Mouse (Mus musculus) forebrain, embryonic 10.5 days (tissue): ENCODE results near the gene Camk2d. TPM values are rescaled to one million over a fixed set of nuclear protein-coding genes. Genes with fewer than 3 reads are reported as not detected.

Experiments used
- DNase-seq: peaks from one replicate; pipeline ENCODE4 v3.0.0-alpha.2; 2017; ENCODE audit warnings: low spot score; ENCODE audit errors: extremely low spot score
- H3K27ac ChIP-seq: fragments of 300-500 bp; sonication (generic); 2 replicates; pipeline ENCODE4 v1.5.1; 2016; ENCODE audit warnings: mild to moderate bottlenecking
- H3K27me3 ChIP-seq: fragments of 300-500 bp; sonication (generic); 2 replicates; pipeline ENCODE4 v1.6.1; 2016; ENCODE audit warnings: mild to moderate bottlenecking; ENCODE audit not compliant: poor library complexity, severe bottlenecking
- H3K36me3 ChIP-seq: fragments of 300-500 bp; sonication (generic); replicated peaks from 2 replicates; pipeline ENCODE4 v1.6.1; 2016; ENCODE audit warnings: mild to moderate bottlenecking, moderate library complexity
- H3K4me1 ChIP-seq: fragments of 300-500 bp; sonication (generic); 2 replicates; pipeline ENCODE4 v1.6.1; 2016
- H3K4me3 ChIP-seq: fragments of 300-500 bp; sonication (generic); 2 replicates; pipeline ENCODE4 v1.5.1; 2016; ENCODE audit warnings: mild to moderate bottlenecking, moderate library complexity
- H3K9me3 ChIP-seq: fragments of 300-500 bp; sonication (generic); 2 replicates; pipeline ENCODE4 v1.6.1; 2016; ENCODE audit warnings: mild to moderate bottlenecking, moderate library complexity
- WGBS: fragments of 180-500 bp; shearing (Covaris S2); methylation state at CpG from one replicate; pipeline ENCODE4 v1.1.7; 2016; 5-methylcytosine and 5-hydroxymethylcytosine counted together
- polyA plus RNA-seq: library from polyadenylated mRNA; unstranded; fragments of >200 nt; fragmentation: Nextera tagmentation; extraction: Ambion mirVana; gene quantifications from 2 replicates; pipeline ENCODE4 v1.2.1, GENCODE M21; 2016

The Camk2d gene
- polyA plus RNA-seq, 1 experiment from 2014 or later = 10.3 TPM

DNA sequence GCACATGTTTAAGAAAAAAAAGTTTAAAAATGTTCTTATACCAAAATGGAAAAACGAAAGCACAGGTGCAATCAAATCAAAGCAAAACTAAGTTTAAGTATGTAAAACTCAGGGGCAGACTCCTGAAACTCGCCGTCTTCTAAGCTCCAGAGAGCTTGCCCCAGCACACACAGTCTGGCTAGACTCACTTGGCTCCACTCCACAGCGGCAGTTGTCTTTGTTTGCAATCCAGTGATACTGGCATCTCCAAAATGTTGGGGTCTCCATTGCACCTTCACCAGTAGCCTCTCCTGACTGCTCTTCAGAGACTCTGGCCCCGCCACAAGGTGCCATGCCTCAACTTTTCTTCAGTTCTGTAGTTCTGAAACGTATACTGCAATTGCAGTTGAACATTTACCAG, 24.1 kb downstream of the Camk2d start:
- no peaks in the 10 kb centered on the region for H3K4me1 ChIP-seq
- H3K27me3 ChIP-seq = no peaks in the 10 kb centered on the region
- 92% methylated on average over 6 of the region's 6 CpGs for WGBS
- peaks cover 3% of the 10 kb centered on the region; the same call in 1 of the 2 replicates for H3K36me3 ChIP-seq
- no peak overlapping the region for H3K4me3 ChIP-seq
- DNase-seq = no peak
- H3K9me3 ChIP-seq = no peaks in the 10 kb centered on the region; the same call in 1 of the 2 replicates
- H3K27ac ChIP-seq = no peak overlapping the region

DNA sequence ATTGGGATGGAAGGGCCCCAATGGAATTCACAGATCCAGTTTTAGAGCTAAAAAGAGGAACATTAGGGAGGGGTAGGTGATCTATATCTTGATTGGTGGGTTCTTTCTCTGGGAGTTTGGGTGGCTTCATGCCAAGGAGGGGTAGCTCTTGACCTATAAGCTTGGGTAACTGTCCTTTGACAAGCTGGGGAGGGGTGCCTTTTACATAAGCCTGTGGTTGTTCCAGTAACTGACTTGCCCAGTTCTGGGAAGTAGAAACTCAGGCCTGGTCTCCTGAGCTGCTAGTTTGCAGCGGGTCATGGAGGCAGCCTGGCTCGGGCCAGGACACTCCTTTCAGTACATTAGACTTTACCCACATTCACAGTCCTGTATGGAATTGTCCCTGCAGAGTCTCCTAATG, 26.4 kb downstream of the Camk2d start:
- Histone ChIP-seq H3K27ac (no peak overlapping the region), H3K27me3 (no peaks in the 10 kb centered on the region), H3K36me3 (no peaks in the 10 kb centered on the region), H3K4me3 (no peak overlapping the region), H3K9me3 (no peaks in the 10 kb centered on the region), H3K4me1 (no peaks in the 10 kb centered on the region)
- no peak for DNase-seq
- 96% methylated on average over 2 of the region's 2 CpGs for WGBS

DNA sequence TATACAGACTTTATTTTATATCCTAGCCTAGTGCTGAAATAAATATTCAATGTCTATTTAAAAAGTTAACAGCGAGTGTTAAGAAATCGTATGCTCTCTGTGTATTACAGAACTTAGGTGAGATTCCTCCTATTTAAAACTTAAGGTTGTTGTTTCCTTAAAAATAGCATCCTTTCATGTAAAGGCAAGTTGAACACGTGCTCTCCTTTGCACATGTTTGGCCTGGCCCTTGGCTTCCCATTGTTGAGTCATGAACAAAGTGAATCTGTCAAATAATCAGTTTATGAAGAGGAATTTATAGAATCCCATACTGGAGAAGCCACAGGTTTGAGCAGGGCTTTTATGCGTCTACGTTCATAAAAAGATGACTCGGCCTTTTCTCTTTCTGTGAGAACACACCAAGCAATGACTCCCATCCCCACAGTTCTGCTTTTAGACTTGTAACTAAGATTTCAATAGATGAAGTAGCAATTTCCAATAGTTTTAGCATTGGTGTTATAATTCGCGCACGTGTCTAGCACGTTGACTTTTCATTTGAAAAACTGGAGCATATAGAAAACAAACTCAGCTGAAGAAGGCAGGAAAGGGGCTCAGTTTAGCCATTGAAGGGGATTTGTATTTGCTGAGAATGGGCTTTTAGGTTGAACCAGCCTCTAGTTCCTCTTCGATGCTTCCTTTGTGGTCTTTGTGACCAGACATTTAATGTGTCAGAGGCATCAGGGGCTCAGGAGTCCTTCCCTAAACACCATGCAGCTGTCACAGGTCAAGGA, 29.1 kb downstream of the Camk2d start:
- H3K9me3 ChIP-seq = no peaks in the 10 kb centered on the region
- no peaks in the 10 kb centered on the region for H3K36me3 ChIP-seq
- 90% methylated on average over 11 of the region's 11 CpGs for WGBS
- no peak overlapping the region for H3K4me3 ChIP-seq
- H3K4me1 ChIP-seq = no peaks in the 10 kb centered on the region
- no peak for DNase-seq
- H3K27ac ChIP-seq = no peak overlapping the region
- no peaks in the 10 kb centered on the region for H3K27me3 ChIP-seq

DNA sequence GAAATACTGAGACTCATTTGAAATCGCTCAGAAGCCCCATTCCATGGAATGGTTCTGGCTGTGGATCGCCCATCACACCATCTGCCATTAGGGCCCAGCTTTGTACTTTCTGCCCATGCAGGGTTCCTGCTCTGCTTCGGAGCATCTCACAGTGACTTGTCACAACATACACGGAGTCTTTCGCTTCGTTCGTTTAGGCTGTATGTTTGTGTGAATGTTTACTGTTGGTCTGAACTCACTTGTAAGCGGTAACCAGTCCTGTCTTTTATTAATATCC, 29.6 kb downstream of the Camk2d start:
- DNase-seq = no peak
- H3K27me3 ChIP-seq = no peaks in the 10 kb centered on the region
- H3K27ac ChIP-seq = no peak overlapping the region
- WGBS = 86% methylated on average over 8 of the region's 8 CpGs
- H3K9me3 ChIP-seq = no peaks in the 10 kb centered on the region
- no peaks in the 10 kb centered on the region for H3K4me1 ChIP-seq
- no peak overlapping the region for H3K4me3 ChIP-seq
- no peaks in the 10 kb centered on the region for H3K36me3 ChIP-seq

DNA sequence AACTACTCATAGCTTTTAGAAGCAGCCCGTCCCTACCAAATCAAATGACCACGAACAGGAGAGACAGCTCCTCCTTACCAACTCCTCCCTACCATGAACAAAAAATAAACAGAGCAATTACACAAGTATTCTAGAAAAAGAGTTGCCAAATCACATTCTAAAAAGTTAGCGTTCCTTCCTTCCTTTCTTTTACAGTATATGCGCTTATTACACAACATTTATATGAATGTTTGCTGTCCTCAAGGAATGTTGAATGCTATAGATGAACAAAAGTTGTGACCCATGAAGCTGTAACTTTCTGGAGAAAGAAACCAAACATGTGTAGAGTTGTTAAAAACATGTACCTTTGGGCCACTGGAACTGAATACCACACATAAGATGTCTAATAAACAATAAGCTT, 31.9 kb downstream of the Camk2d start:
- H3K4me3 ChIP-seq = no peak overlapping the region
- H3K36me3 ChIP-seq = no peaks in the 10 kb centered on the region
- DNase-seq = no peak
- WGBS = 91% methylated on average over 4 of the region's 4 CpGs
- H3K27ac ChIP-seq = no peak overlapping the region
- no peaks in the 10 kb centered on the region for H3K9me3 ChIP-seq
- no peaks in the 10 kb centered on the region for H3K27me3 ChIP-seq
- H3K4me1 ChIP-seq = peaks cover 4% of the 10 kb centered on the region; the same call in 1 of the 2 replicates

DNA sequence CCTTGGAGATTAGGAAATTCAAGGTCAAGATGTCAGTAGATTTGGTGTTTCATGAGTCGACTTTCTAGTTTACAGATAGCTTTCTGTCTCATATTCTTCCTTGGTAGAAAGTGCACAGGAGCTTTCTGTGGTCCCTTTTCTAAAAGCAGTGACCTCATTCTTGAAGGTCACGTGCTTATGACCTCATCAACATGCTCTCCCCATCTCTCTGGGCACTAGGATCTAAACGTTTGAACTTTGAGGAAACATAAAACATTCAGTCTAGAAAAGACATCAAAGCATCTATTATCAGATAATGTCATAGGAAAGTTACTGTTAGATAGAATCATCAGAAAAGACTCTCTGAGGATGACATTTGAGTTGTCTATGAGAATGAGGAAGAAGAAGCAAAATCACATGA, 32.3 kb downstream of the Camk2d start:
- WGBS = 79% methylated on average over 3 of the region's 3 CpGs
- H3K4me1 ChIP-seq = peaks cover 4% of the 10 kb centered on the region; the same call in 1 of the 2 replicates
- H3K4me3 ChIP-seq = no peak overlapping the region
- no peaks in the 10 kb centered on the region for H3K36me3 ChIP-seq
- no peak overlapping the region for H3K27ac ChIP-seq
- DNase-seq = no peak
- no peaks in the 10 kb centered on the region for H3K27me3 ChIP-seq
- H3K9me3 ChIP-seq = no peaks in the 10 kb centered on the region

DNA sequence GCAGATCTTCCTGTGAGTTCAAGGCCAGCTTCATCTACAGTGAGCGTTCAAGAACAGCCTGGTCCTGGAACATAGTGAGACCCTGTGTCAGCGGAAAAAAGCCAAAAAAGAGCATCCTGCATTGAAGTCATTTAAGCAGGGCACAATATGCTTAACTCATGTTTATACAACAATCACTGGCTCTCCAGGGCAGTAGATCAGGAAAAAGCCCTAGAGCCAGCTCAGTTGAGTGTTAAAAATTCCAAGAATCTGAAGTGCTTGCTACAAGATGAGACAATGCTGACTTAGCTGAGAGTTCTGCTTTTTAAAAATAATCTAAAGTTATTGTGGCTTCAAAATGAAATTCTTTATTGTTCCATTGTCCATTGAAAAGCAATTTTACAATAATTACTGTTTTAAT, 32.9 kb downstream of the Camk2d start:
- WGBS = 86% methylated on average over 2 of the region's 2 CpGs
- no peaks in the 10 kb centered on the region for H3K9me3 ChIP-seq
- no peaks in the 10 kb centered on the region for H3K36me3 ChIP-seq
- H3K27ac ChIP-seq = no peak overlapping the region
- H3K4me3 ChIP-seq = no peak overlapping the region
- DNase-seq = no peak
- no peaks in the 10 kb centered on the region for H3K27me3 ChIP-seq
- H3K4me1 ChIP-seq = peaks cover 4% of the 10 kb centered on the region; the same call in 1 of the 2 replicates

DNA sequence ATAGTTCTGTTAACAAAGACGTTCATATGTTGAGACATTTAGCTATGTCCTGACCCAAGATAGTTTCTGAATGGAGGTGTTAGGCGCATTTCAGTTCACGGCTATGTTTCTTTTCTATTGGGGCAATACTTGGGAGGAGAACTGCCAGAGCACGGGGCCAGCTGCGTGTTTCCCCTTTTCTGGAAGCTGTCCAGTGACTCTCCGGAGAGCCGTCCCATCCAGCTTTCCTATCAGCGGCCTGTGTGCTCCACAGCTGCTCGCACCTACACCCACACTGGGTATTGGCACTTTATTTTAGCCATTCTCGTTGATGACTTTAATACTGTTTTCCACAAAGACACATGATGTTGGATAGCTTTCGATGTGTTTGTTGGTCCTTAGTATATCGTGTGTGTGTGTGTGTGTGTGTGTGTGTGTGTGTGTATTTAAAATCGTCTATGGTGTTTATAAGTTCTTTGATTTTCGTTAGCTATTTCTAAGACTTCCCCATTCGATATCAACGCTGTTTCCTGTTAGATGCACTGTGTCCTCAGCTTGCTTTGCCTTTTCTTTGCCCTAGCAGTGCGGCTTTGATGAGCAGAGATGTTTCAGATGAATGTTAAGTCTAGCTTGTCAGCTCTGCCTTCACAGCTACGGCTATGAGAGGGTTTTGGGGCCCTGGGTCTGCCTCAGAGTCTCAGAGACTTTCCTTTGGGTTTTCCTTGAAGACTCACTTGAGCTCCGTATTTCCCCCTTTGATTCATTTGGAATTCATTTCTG, 34.2 kb downstream of the Camk2d start:
- 89% methylated on average over 19 of the region's 19 CpGs for WGBS
- Histone ChIP-seq H3K9me3 (no peaks in the 10 kb centered on the region), H3K4me3 (no peak overlapping the region)

DNA sequence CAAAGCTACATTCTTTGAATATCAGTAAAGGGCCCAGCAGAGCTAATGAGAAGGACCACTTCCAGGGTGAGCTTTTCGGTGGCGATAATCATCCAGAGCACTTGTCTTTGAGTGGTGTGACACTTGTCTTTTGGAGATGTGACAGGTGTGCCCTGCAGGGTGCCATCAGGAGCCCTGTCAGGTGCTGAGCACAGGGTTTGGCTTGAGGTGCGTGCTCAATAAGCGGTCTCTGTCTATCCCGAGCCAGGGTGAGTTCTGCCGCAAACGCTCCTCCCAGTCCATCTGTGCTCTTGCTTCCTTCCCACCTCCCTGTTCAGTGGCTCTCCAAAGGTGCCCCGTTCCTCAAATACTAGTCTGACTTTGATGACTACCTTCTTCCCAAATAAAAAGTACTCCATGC, 35.5 kb downstream of the Camk2d start:
- WGBS = 82% methylated on average over 8 of the region's 8 CpGs
- Histone ChIP-seq H3K36me3 (no peaks in the 10 kb centered on the region), H3K4me1 (peaks cover 4% of the 10 kb centered on the region; the same call in 1 of the 2 replicates), H3K27me3 (no peaks in the 10 kb centered on the region), H3K27ac (no peak overlapping the region), H3K9me3 (no peaks in the 10 kb centered on the region), H3K4me3 (no peak overlapping the region)
- DNase-seq = no peak

More for the DNA sequence above, 34.2 kb downstream of the Camk2d start:
- H3K36me3 ChIP-seq = no peaks in the 10 kb centered on the region
- no peak overlapping the region for H3K27ac ChIP-seq
- no peak for DNase-seq
- peaks cover 4% of the 10 kb centered on the region; the same call in 1 of the 2 replicates for H3K4me1 ChIP-seq
- H3K27me3 ChIP-seq = no peaks in the 10 kb centered on the region

DNA sequence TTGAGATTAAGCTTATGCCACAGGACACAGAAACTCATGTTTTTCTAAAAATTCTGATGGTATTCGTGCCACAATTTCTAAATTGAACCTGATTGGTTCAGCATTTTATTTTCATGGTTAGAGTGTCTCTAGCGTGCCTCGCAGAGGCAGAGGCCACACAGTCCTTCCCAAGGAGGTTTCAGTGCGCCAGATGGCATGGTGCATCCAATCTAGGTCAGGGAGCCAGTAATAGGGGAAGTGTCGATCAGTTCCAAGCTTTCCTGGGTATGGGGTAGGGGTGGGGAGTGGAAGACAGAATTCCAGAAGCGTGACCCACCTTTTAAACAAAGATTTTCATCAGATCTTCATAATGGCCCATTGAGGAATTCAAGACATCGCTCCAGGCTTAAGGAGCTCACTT, 36.5 kb downstream of the Camk2d start:
- 81% methylated on average over 7 of the region's 7 CpGs for WGBS
- no peaks in the 10 kb centered on the region for H3K36me3 ChIP-seq
- no peaks in the 10 kb centered on the region for H3K27me3 ChIP-seq
- H3K4me3 ChIP-seq = no peak overlapping the region
- H3K4me1 ChIP-seq = peaks cover 4% of the 10 kb centered on the region; the same call in 1 of the 2 replicates
- no peak overlapping the region for H3K27ac ChIP-seq
- no peak for DNase-seq
- no peaks in the 10 kb centered on the region for H3K9me3 ChIP-seq

DNA sequence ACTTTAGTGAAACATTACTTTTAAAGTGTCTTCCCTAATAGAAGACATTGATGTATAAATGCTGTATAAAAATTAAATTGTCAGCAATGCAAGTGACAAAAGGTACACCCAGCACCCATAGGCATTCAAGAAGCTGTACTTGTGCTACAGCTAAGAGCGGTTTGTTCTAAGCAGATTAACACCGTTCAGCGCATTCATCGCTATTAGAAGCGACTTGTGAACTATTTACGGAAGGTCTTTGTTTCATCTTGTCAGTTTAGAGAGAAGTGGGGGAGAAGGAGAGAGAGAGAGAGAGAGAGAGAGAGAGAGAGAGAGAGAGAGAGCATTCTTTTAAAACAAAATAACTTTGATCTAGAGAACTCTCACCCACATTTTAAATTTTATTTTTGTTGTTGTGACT, 38.1 kb downstream of the Camk2d start:
- 57% methylated on average over 6 of the region's 6 CpGs for WGBS
- DNase-seq = no peak

DNA sequence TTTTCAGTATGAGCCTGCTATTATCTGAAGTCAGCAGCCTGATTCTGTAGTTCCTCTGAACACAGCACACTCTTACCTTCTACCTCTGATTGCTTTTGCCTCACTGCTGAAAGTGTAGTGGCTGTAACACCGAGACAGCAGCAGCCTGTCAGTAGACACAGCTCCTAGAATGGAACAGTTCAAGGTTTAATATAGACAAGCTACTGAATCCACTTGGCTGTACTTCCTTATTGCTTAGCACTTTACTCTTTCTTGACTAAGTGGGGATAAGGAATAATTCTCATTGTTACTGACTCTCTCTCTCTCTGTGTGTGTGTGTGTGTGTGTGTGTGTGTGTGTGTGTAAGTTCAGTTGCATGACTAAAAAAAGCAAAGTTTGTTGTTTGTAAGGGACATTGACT, 42.2 kb downstream of the Camk2d start:
- 86% methylated on average over 1 of the region's 1 CpGs for WGBS
- no peak overlapping the region for H3K27ac ChIP-seq
- peaks cover 13% of the 10 kb centered on the region for H3K4me1 ChIP-seq
- no peak for DNase-seq
- no peaks in the 10 kb centered on the region for H3K9me3 ChIP-seq
- peaks cover 14% of the 10 kb centered on the region for H3K27me3 ChIP-seq
- no peaks in the 10 kb centered on the region for H3K36me3 ChIP-seq
- no peak overlapping the region for H3K4me3 ChIP-seq

More for the DNA sequence above, 38.1 kb downstream of the Camk2d start:
- Histone ChIP-seq H3K4me1 (peaks cover 4% of the 10 kb centered on the region; the same call in 1 of the 2 replicates), H3K27me3 (no peaks in the 10 kb centered on the region), H3K9me3 (no peaks in the 10 kb centered on the region), H3K36me3 (no peaks in the 10 kb centered on the region), H3K4me3 (no peak overlapping the region), H3K27ac (no peak overlapping the region)

DNA sequence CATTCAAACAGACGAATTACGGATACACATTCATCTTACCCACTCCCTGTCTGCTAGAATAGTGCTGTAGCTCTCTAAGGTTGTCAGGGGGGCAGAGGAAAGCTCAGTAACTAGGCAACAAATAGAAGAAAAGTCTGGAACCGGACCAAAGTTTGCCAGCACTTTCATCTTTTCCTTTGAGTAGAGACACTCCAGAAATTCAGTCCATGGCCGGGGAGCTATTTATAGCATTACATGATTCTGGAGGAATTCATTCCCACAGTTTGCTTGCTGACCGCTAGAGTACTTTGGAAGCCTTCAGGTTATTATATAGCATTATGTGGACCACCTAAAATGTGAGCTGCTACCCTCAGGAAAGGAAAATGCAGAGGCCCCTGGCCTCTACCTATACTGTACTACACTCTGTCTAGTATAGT, 43.0 kb downstream of the Camk2d start:
- no peak for DNase-seq
- Histone ChIP-seq H3K27me3 (peaks cover 14% of the 10 kb centered on the region), H3K4me3 (no peak overlapping the region), H3K27ac (no peak overlapping the region), H3K36me3 (no peaks in the 10 kb centered on the region), H3K4me1 (peaks cover 22% of the 10 kb centered on the region), H3K9me3 (no peaks in the 10 kb centered on the region)
- 86% methylated on average over 5 of the region's 5 CpGs for WGBS
